Mouse (Mus musculus): Measurements from ENCODE around the gene Foxd4. TPM values are rescaled to one million over a fixed set of nuclear protein-coding genes. Genes with fewer than 3 reads are reported as not detected.

The Foxd4 gene
- polyA plus RNA-seq (2016; fragmentation: Nextera tagmentation; extraction: Ambion mirVana) = not detected in 2 replicates

DNA sequence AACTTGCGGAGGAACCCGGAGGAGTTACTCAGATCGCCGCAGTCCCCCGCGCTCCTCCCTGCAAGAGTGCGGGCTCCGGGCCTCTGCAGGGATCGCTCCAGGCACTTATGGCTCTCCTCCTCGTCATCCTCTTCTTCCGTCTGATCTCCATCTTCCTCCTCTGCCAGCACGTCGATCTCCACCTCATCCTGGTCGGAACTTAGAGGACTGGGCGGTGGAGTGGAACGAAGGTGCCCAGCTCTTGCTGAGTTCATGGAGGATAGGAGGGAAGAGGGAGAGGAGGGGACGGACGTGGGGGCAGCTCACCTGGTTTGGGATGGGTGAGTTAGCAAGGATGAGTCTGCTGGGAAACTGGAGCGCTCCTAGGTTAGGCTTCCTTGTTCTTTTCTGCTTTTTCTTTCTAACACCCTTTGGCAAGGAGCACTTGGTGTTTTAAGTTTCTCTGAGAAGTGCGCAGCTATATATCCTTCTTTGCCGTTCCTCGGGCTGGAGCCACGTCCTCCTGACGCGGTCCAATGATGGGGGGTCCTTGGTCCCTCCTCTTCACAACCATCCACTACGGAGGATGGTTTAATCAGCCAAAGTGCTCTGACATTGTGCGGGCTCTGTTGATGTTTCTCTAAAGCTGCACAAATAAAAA is at the start of gene Foxd4:
Gene Foxd4, minus strand, starts transcription at position 617 of the 640 bp plus-strand sequence.
- under 1% methylated on average over 27 of the region's 27 CpGs for WGBS
- peak within 1 kb of the TSS; percentile 58 for H3K4me3 ChIP-seq
- no peak within 1 kb of the TSS for H3K27ac ChIP-seq
- peaks cover 38% of the 10 kb centered on the region for H3K4me1 ChIP-seq
- no peaks in the 10 kb centered on the region for H3K9me3 ChIP-seq
- no peak for DNase-seq (ENCODE audit: extremely low spot score, low spot score)
- H3K36me3 ChIP-seq (replicated peaks) = no peaks in the 10 kb centered on the region
- H3K27me3 ChIP-seq (ENCODE audit: poor library complexity, severe bottlenecking) = peaks cover 100% of the 10 kb centered on the region

DNA sequence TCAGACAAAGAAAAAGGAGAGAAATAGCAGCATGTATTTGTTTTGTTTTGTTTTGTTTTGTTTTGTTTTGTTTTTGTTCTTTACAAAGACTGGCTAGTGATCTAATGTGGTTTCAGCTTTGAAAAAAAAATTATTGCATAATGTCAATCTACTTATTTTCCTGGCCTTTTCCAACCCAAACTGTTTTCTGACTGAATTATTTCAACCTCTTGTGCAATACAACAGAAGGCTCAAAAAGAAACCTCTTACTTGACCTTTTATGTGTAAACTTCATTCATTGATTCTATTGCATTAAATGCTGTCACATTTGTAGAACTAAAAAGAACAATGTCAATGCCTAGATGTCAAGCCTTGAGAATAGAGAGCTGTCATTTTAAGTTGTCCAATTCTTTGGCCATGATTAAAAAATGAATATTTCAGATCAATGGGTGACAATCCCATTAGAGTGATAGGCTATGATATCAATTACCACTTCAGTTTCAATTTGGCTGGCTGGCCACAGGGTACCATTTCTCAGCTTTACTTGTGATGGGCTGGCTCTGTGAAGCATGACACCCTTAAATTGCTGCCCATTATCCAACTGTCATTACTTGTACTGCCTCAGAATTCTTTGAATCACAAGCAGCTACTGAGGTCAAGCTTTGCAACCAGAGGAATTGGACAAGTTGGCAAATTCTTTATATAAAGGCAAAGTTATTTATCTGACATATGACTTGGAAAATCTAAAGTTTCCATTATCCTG is 44.7 kb upstream of the Foxd4 start:
- Histone ChIP-seq H3K27ac (no peak overlapping the region), H3K4me1 (peaks cover 11% of the 10 kb centered on the region), H3K36me3 (replicated peaks) (peaks cover 5% of the 10 kb centered on the region), H3K4me3 (no peak overlapping the region), H3K27me3 (ENCODE audit: poor library complexity, severe bottlenecking) (no peaks in the 10 kb centered on the region), H3K9me3 (no peaks in the 10 kb centered on the region)
- DNase-seq (ENCODE audit: extremely low spot score, low spot score) = no peak

DNA sequence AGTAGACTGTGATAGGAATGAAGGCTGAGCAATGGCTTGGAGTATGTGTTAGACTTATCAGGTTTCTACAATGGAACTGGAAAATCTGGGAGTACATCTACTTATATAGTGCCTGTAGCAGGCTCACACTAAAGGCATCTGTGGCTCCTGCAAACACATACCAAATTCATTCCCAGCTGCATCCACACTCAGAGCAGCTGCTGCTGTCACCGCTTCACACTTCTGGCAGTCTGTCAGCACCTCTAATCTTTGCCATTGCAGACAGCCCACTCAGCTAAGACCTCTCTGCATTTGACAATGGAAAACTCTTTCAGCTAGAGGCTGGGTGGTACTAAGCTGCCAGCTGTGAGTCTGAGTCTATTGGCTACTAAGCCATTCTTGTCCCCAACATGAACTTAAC is 36.1 kb upstream of the Foxd4 start:
- Histone ChIP-seq H3K4me1 (peaks cover 6% of the 10 kb centered on the region), H3K27ac (no peak overlapping the region), H3K36me3 (replicated peaks) (peaks cover 42% of the 10 kb centered on the region), H3K4me3 (no peak overlapping the region), H3K27me3 (ENCODE audit: poor library complexity, severe bottlenecking) (no peaks in the 10 kb centered on the region), H3K9me3 (no peaks in the 10 kb centered on the region)
- WGBS = 83% methylated on average over 1 of the region's 1 CpGs
- no peak for DNase-seq (ENCODE audit: extremely low spot score, low spot score)

DNA sequence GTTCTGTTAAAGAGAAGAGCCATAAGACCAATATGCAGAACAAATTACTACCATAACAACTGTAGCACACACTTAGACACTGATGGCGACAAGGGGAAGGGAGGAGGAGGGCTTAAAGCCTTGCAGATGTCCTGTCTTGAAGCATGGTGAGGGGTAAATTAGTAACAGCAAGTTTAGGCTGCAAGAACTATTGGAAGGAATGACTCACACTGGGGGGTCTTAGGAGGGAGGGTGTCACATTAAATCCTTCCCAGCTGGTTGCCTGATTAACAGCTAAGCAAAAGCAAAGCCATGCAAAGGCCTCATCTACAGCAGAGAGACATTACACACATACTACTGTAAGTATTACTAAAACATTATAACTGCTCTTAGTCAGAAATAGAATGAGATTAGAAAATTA is 28.0 kb upstream of the Foxd4 start:
- no peaks in the 10 kb centered on the region for H3K27me3 ChIP-seq (ENCODE audit: poor library complexity, severe bottlenecking)
- peaks cover 9% of the 10 kb centered on the region for H3K4me1 ChIP-seq
- no peaks in the 10 kb centered on the region for H3K9me3 ChIP-seq
- H3K27ac ChIP-seq = no peak overlapping the region
- no peak for DNase-seq (ENCODE audit: extremely low spot score, low spot score)
- 0 out of 2 replicates have a peak, but pooled peaks cover 1% of the 10 kb centered on the region for H3K36me3 ChIP-seq (replicated peaks)
- 18% methylated on average over 1 of the region's 1 CpGs for WGBS
- no peak overlapping the region for H3K4me3 ChIP-seq

DNA sequence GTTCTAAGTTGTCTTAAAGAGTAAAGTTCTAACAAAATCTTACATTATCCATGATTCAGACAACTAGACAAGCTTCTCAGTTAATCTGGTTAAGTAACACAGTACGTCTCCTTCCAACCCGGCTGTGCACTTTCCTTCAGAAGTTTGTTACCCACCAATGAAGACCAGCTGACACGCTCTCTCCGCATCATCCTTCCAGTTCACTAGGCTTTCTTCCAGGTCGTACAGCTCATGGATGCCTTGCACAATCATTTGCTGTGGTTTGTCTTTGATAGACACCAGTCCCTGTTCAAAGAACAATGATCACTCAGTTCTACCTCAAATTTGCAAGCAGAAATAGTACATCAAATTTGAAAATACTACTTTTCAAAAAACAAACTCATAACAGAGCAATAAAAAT is 19.9 kb upstream of the Foxd4 start:
- Histone ChIP-seq H3K4me3 (no peak overlapping the region), H3K4me1 (no peaks in the 10 kb centered on the region), H3K36me3 (replicated peaks) (peaks cover 40% of the 10 kb centered on the region), H3K9me3 (peaks cover 2% of the 10 kb centered on the region; the same call in 1 of the 2 replicates), H3K27ac (no peak overlapping the region), H3K27me3 (ENCODE audit: poor library complexity, severe bottlenecking) (no peaks in the 10 kb centered on the region)
- no peak for DNase-seq (ENCODE audit: extremely low spot score, low spot score)
- WGBS = 87% methylated on average over 5 of the region's 5 CpGs

DNA sequence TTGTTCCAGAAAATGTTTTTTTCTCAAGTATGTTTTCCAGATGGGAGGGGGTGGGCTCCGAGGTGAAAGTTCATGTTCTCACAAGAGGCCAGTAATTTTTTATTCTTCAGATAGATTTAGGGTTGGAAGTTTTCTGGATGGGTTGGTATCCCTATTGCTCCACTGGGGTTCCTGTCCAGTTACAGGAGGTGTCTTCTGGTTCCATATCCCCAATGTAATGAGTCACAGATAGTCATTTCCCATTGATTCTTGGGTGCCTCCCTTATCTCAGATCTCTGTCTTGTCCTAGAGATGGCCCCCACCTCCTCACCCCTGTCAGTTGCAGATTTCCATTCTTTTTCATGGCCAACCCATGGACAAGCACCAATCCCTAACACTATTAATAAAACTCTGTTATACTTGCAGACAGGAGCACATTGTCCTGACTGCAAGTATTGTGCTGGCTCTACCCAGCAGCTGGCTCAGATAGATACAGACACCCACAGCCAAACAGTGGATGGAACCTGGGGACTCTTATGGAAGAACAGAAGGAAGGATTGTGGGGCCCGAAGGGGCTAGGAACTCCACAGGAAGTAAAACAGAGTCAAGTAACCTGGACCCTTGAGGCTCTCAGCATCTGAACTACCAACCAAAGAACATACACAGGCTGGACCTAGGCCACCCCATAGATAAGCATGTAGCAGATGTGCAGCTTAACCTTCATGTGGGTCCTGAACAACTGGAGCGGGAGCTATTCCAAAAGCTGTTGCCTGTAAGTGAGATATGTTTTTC is 7.6 kb upstream of the Foxd4 start:
- Histone ChIP-seq H3K4me1 (no peaks in the 10 kb centered on the region), H3K9me3 (no peaks in the 10 kb centered on the region), H3K36me3 (replicated peaks) (no peaks in the 10 kb centered on the region), H3K27ac (no peak overlapping the region), H3K27me3 (ENCODE audit: poor library complexity, severe bottlenecking) (peaks cover 24% of the 10 kb centered on the region), H3K4me3 (no peak overlapping the region)
- DNase-seq (ENCODE audit: extremely low spot score, low spot score) = no peak
- 93% methylated on average over 3 of the region's 3 CpGs for whole genome bisulfite sequencing

DNA sequence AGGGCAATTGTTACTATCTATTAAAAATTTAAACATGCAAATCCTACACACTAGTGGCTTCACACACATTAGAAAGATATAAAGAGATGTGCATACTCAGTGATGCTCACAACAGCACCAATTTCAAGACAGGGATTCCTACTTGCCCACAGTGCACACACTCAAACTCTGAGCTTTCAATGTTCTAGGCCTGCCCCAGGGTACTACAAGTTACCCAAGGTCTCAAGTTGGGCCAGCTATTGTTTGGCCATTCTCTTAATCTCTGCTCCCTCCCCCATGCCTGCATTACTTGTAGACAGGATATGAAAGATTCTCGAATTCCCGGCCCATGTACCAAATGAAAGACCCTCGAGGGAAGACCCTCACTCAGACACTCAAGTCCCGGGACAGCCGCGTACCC is 6.7 kb upstream of the Foxd4 start:
- Histone ChIP-seq H3K36me3 (replicated peaks) (no peaks in the 10 kb centered on the region), H3K4me3 (no peak overlapping the region), H3K9me3 (no peaks in the 10 kb centered on the region), H3K27me3 (ENCODE audit: poor library complexity, severe bottlenecking) (peaks cover 33% of the 10 kb centered on the region), H3K27ac (no peak overlapping the region), H3K4me1 (no peaks in the 10 kb centered on the region)
- no peak for DNase-seq (ENCODE audit: extremely low spot score, low spot score)
- 94% methylated on average over 6 of the region's 6 CpGs for WGBS

DNA sequence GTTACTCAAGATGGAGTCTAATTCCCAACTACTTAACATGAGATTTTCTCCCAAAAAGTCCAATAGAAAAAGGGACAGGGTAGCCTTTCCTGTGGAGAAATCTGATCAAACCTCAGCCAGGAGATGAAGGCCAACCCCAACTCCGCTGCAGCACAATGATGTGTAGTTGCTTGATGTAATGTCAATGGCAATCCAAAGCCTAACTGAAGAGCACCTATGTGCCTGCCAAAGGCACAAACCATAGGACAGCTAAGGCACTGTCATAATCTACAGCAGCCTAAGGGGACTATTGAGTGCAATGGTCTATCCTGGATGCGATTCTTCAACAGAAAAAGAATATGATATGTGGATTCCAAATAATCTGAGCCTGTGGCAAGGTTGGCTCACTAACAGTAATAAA is 1.8 kb upstream of the Foxd4 start:
- no peaks in the 10 kb centered on the region for H3K36me3 ChIP-seq (replicated peaks)
- WGBS = 44% methylated on average over 2 of the region's 2 CpGs
- peaks cover 27% of the 10 kb centered on the region for H3K4me1 ChIP-seq
- no peak for DNase-seq (ENCODE audit: extremely low spot score, low spot score)
- H3K27me3 ChIP-seq (ENCODE audit: poor library complexity, severe bottlenecking) = peaks cover 81% of the 10 kb centered on the region
- H3K27ac ChIP-seq = no peak overlapping the region
- H3K9me3 ChIP-seq = no peaks in the 10 kb centered on the region
- no peak overlapping the region for H3K4me3 ChIP-seq

DNA sequence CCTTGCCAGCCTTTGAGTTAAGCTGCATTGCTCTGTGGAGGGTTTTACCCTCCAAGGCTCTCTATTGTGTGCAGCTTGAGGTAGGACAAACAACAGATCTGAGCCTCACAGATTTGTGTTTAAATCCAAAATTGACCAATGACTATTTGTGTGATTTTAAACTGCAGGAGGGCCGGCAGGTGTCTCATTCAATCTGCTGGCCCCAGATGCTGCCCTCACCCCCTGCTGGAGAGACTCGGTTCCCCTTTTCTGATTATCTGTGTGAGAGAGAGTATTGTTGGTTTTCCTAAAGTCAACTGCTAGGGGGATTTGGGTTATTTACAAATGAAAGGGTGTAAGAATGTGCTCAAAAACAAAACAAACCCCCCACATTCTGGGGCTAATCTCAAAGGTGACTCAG is 1.3 kb upstream of the Foxd4 start:
- no peak for DNase-seq (ENCODE audit: extremely low spot score, low spot score)
- Histone ChIP-seq H3K4me3 (no peak overlapping the region), H3K36me3 (replicated peaks) (no peaks in the 10 kb centered on the region), H3K27me3 (ENCODE audit: poor library complexity, severe bottlenecking) (peaks cover 87% of the 10 kb centered on the region), H3K4me1 (peaks cover 33% of the 10 kb centered on the region), H3K9me3 (no peaks in the 10 kb centered on the region), H3K27ac (no peak overlapping the region)
- WGBS = 0% methylated on average over 2 of the region's 2 CpGs

DNA sequence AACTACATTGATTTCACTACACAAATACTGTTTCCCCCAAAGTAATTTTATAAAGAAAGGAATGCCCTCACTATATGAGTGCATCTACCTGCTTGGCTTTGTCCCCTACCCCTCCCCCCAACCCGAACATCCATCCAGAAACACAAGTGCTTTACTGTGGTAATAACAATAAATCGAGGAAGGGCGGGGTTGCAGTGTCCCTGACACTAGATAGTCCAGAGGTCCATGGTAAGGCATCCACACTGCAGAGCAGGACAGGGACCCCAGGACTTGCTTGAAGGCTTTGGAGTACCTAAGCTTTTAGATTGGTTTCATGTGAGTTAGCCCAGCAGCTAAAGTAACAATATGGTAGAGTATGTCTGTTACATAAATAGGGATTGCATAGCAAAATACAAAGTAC is 669 bp upstream of the Foxd4 start:
- Histone ChIP-seq H3K4me1 (peaks cover 38% of the 10 kb centered on the region), H3K36me3 (replicated peaks) (no peaks in the 10 kb centered on the region), H3K27me3 (ENCODE audit: poor library complexity, severe bottlenecking) (peaks cover 93% of the 10 kb centered on the region), H3K4me3 (no peak overlapping the region), H3K27ac (no peak overlapping the region), H3K9me3 (no peaks in the 10 kb centered on the region)
- no peak for DNase-seq (ENCODE audit: extremely low spot score, low spot score)
- WGBS = 8% methylated on average over 3 of the region's 3 CpGs

DNA sequence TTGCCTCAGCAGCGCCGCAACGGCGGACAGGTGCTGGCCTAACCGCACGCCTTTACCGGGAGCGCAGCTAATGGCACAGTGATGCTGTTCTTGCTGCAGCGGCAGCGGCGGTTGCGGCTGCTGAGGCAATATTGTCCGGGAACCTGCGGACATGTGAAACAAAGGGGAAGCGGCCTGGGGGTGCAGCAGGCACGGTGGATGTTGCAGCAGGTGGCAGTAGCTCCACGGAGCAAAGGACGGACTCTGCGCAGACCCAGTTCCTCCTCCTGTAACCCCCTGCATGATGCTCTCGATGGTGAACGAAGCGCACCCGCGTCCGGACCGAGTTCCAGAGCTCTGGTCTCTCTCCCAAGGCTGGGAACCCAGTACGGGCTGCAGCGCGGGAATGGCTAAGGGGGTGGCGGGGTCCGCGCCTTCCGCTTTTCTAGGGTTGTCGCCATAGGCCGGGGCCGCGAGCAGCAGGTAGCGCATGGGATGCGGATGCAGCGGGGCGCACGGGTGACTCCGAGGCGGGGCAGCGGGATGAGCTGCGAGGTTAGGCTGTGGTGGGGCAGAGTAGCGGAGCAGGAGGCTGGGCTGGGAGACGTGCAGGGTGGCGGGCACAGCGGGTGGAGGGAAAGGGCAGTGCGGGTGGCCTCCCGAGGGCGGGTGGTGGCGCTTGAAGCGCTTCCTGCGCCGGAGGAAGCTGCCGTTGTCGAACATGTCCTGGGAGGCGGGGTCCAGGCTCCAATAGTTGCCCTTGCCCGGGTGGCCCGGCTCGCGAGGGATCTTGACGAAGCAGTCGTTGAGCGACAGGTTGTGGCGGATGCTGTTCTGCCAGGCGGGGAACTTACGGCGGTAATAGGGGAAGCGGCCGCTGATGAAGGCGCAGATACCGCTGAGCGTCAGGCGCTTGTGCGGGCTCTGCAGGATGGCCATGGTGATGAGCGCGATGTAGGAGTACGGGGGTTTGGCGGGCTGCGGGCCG is 1.1 kb downstream of the Foxd4 start:
- Histone ChIP-seq H3K9me3 (no peaks in the 10 kb centered on the region), H3K27ac (no peak overlapping the region), H3K36me3 (replicated peaks) (no peaks in the 10 kb centered on the region), H3K4me3 (peak overlapping the region; percentile 58), H3K4me1 (peaks cover 38% of the 10 kb centered on the region), H3K27me3 (ENCODE audit: poor library complexity, severe bottlenecking) (peaks cover 100% of the 10 kb centered on the region)
- WGBS = under 1% methylated on average over 84 of the region's 84 CpGs
- peak; percentile 68 for DNase-seq (ENCODE audit: extremely low spot score, low spot score)

All from forebrain, embryonic 10.5 days (tissue).